Mouse (Mus musculus): ENCODE measurements around the gene A030014E15Rik. TPM values are rescaled to one million over a fixed set of nuclear protein-coding genes. Genes with fewer than 3 reads are reported as not detected.

A030014E15Rik gene
- total RNA-seq, 4 experiments from 2014 or later, result not detected

Other genes starting within 250 kb of the A030014E15Rik start
- 100 to 1,000 TPM; 236 to 287 (median 263) TPM for gene Mff, start 200.0 kb upstream of the A030014E15Rik start, total RNA-seq (2022)
- gene Tm4sf20, start 156.5 kb upstream of the A030014E15Rik start, total RNA-seq (2022), result not detected
- not detected for gene Gm47791, start 153.7 kb upstream of the A030014E15Rik start, total RNA-seq (2022)
- gene Agfg1, start 85.4 kb upstream of the A030014E15Rik start, total RNA-seq (2022), result 10 to 100 TPM; 61.6 to 70.6 (median 67.7) TPM
- gene A030005L19Rik, start 11.6 kb upstream of the A030014E15Rik start, total RNA-seq (2022), result 1 to 10 TPM in 1 of 4 experiments, under 1 TPM in 1, not detected in 2; 0.70 to 1.6 TPM
- not detected for gene Gm6217, start 6.5 kb downstream of the A030014E15Rik start, total RNA-seq (2022)
- gene A030003K21Rik, start 18.5 kb downstream of the A030014E15Rik start, total RNA-seq (2022), result not detected
- not detected for gene Gm7544, start 31.1 kb downstream of the A030014E15Rik start, total RNA-seq (2022)
- gene Gm47955, start 35.4 kb downstream of the A030014E15Rik start, total RNA-seq (2022), result not detected
- gene Gm47959, start 75.6 kb downstream of the A030014E15Rik start, total RNA-seq (2022), result not detected
- gene Slc19a3, start 113.5 kb downstream of the A030014E15Rik start, total RNA-seq (2022), result 1 to 10 TPM; 1.4 to 2.3 (median 1.6) TPM
- not detected for gene Krtap28-10, start 117.6 kb downstream of the A030014E15Rik start, total RNA-seq (2022)
- not detected for gene Gm47969, start 120.0 kb downstream of the A030014E15Rik start, total RNA-seq (2022)
- gene A030005K14Rik, start 134.5 kb downstream of the A030014E15Rik start, total RNA-seq (2022), result not detected
- under 1 TPM in 1 of 4 experiments, not detected in 3; 0.33 TPM for gene Krtap28-13, start 136.0 kb downstream of the A030014E15Rik start, total RNA-seq (2022)
- gene Ccl20, start 191.8 kb downstream of the A030014E15Rik start, total RNA-seq (2022), result not detected
- gene Daw1, start 234.8 kb downstream of the A030014E15Rik start, total RNA-seq (2022), result 1 to 10 TPM in 2 of 4 experiments, under 1 TPM in 2; 0.66 to 1.6 (median 1.1) TPM

Measured in layer of hippocampus, adult 8-10 months (tissue).